Mouse (Mus musculus) frontal cortex, postnatal 36 days (tissue): ENCODE measurements at regions not wholly inside any gene's neighbourhood (a gene's known extent, or its start where the extent isn't known, plus 50 kb on each side); places are given as distances from the start of the nearest gene placed in this dataset.

Experiments used
- DNase-seq, 2 experiments: peaks; one replicate each; pipeline ENCODE4 v3.0.0; 2022; ENCODE audit warnings: low spot score in 2 of 2

GRCm38 (mm10) chr9:120676771-120677170, 105.5 kb downstream of the Rpl14 start:
- no peak for DNase-seq

GRCm38 (mm10) chr9:120677216-120677615, 106.0 kb downstream of the Rpl14 start:
- no peak for DNase-seq

- no peak for DNase-seq
Measured at GRCm38 (mm10) chr9:120679822-120680426, 108.7 kb downstream of the Rpl14 start.

- DNase-seq, result no peak
Measured at GRCm38 (mm10) chr9:120681404-120681803, 110.2 kb downstream of the Rpl14 start.

- no peak for DNase-seq
Measured at GRCm38 (mm10) chr9:120685961-120686360, 114.7 kb downstream of the Rpl14 start.

- DNase-seq, result no peak
Measured at GRCm38 (mm10) chr9:120689025-120689424, 117.8 kb downstream of the Rpl14 start.

GRCm38 (mm10) chr9:120690510-120690909, 119.3 kb downstream of the Rpl14 start:
- no peak for DNase-seq

- peak; percentile 60 to 69 for DNase-seq
Measured at GRCm38 (mm10) chr9:120690961-120691941, 120.0 kb downstream of the Rpl14 start.

GRCm38 (mm10) chr9:120691971-120692401, 120.7 kb downstream of the Rpl14 start:
- DNase-seq, result no peak

- no peak for DNase-seq
Measured at GRCm38 (mm10) chr9:120694457-120694856, 123.2 kb downstream of the Rpl14 start.

- DNase-seq, result no peak
Measured at GRCm38 (mm10) chr9:120695966-120696365, 124.7 kb downstream of the Rpl14 start.

- DNase-seq, result no peak
Measured at GRCm38 (mm10) chr9:120697749-120698148, 126.5 kb downstream of the Rpl14 start.

GRCm38 (mm10) chr9:120699781-120700180, 128.5 kb downstream of the Rpl14 start:
- DNase-seq, result no peak

- DNase-seq, result peak in 1 of 2 experiments; percentile 46
Measured at GRCm38 (mm10) chr9:120702836-120703235, 131.6 kb downstream of the Rpl14 start.

GRCm38 (mm10) chr9:120703291-120703930, 132.2 kb downstream of the Rpl14 start:
- DNase-seq, result no peak

GRCm38 (mm10) chr9:120706562-120707198, 135.4 kb downstream of the Rpl14 start:
- DNase-seq, result no peak

GRCm38 (mm10) chr9:120708507-120708906, 137.3 kb downstream of the Rpl14 start:
- DNase-seq, result no peak

- no peak for DNase-seq
Measured at GRCm38 (mm10) chr9:120709146-120709655, 138.0 kb downstream of the Rpl14 start.

- DNase-seq, result no peak
Measured at GRCm38 (mm10) chr9:120712987-120713386, 141.7 kb downstream of the Rpl14 start.

GRCm38 (mm10) chr9:120715665-120716121, 144.4 kb downstream of the Rpl14 start:
- peak in 1 of 2 experiments; percentile 41 for DNase-seq

GRCm38 (mm10) chr9:120718812-120719211, 147.6 kb downstream of the Rpl14 start:
- DNase-seq, result no peak
